Mouse (Mus musculus) heart, embryonic 11.5 days (tissue): ENCODE data around the gene Trpm5. TPM values are rescaled to one million over a fixed set of nuclear protein-coding genes. Genes with fewer than 3 reads are reported as not detected.

Experiments used
- ATAC-seq: fragments of 200-750 bp; cut with Nextera tagmentation; replicated peaks from 2 replicates; pipeline ENCODE4 v1.8.0; 2017; ENCODE audit warnings: moderate library complexity; ENCODE audit not compliant: insufficient number of reproducible peaks, low FRiP score, low TSS enrichment
- H3K27ac ChIP-seq: fragments of 300-500 bp; sonication (generic); 2 replicates; pipeline ENCODE4 v1.5.1; 2014; ENCODE audit warnings: mild to moderate bottlenecking, low read depth, low read length
- H3K27me3 ChIP-seq: fragments of 300-500 bp; sonication (generic); 2 replicates; pipeline ENCODE4 v1.6.1; 2014; ENCODE audit warnings: mild to moderate bottlenecking, low read length, mixed read lengths; ENCODE audit not compliant: control insufficient read depth, insufficient read depth
- H3K36me3 ChIP-seq: fragments of 300-500 bp; sonication (generic); 2 replicates; pipeline ENCODE4 v1.6.1; 2014; ENCODE audit warnings: mild to moderate bottlenecking, low read length, moderate library complexity, mixed read lengths; ENCODE audit not compliant: control insufficient read depth, insufficient read depth
- H3K4me1 ChIP-seq: fragments of 300-500 bp; sonication (generic); 2 replicates; pipeline ENCODE4 v1.6.1; 2014; ENCODE audit warnings: low read length; ENCODE audit not compliant: control insufficient read depth, insufficient read depth
- H3K4me2 ChIP-seq: fragments of 300-500 bp; sonication (generic); 2 replicates; pipeline ENCODE4 v1.6.1; 2014; ENCODE audit warnings: mild to moderate bottlenecking, moderate library complexity
- H3K4me3 ChIP-seq: fragments of 300-500 bp; sonication (generic); 2 replicates; pipeline ENCODE4 v1.5.1; 2014; ENCODE audit warnings: low read depth, low read length
- H3K9ac ChIP-seq: fragments of 300-500 bp; sonication (generic); 2 replicates; pipeline ENCODE4 v1.6.1; 2014; ENCODE audit warnings: mild to moderate bottlenecking, low read depth, low read length, moderate library complexity
- H3K9me3 ChIP-seq: fragments of 300-500 bp; sonication (generic); replicated peaks from 2 replicates; pipeline ENCODE4 v1.6.1; 2016; ENCODE audit warnings: low read length; ENCODE audit not compliant: control insufficient read depth
- whole genome bisulfite sequencing: fragments of 180-500 bp; shearing (Covaris S2); extraction: QIAGEN DNeasy Blood & Tissue Kit; methylation state at CpG from one replicate; pipeline ENCODE4 v1.1.7; 2014; ENCODE audit not compliant: insufficient replicate concordance; 5-methylcytosine and 5-hydroxymethylcytosine counted together
- polyA plus RNA-seq: library from polyadenylated mRNA; unstranded; fragments of >200 nt; fragmentation: Nextera tagmentation; extraction: Ambion mirVana; gene quantifications from 2 replicates; pipeline ENCODE4 v1.2.1, GENCODE M21; 2014

Gene Trpm5
- polyA plus RNA-seq, 1 experiment from 2014 or later: 2.4 TPM

GRCm38 (mm10) chr7:143054612-143054965 lies 39.9 kb downstream of the Trpm5 start:
- no peaks in the 10 kb centered on the region for H3K9me3 ChIP-seq
- peak overlapping the region; percentile 96 for H3K4me2 ChIP-seq
- peak overlapping the region; percentile 97 for H3K9ac ChIP-seq
- no peaks in the 10 kb centered on the region for H3K27me3 ChIP-seq
- WGBS: 41% methylated on average over 3 of the region's 3 CpGs
- ATAC-seq: no peak
- peak overlapping the region; percentile 95 for H3K4me3 ChIP-seq
- 0 out of 2 replicates have a peak overlapping the region, but pooled peaks have one; percentile 16 for H3K27ac ChIP-seq
- 0 out of 2 replicates have a peak, but pooled peaks cover 2% of the 10 kb centered on the region for H3K36me3 ChIP-seq
- peaks cover 68% of the 10 kb centered on the region for H3K4me1 ChIP-seq

GRCm38 (mm10) chr7:143053961-143054611 lies 40.4 kb downstream of the Trpm5 start:
- peaks cover 63% of the 10 kb centered on the region for H3K4me1 ChIP-seq
- H3K4me3 ChIP-seq: peak overlapping the region; percentile 95
- H3K36me3 ChIP-seq: 0 out of 2 replicates have a peak, but pooled peaks cover 2% of the 10 kb centered on the region
- H3K27ac ChIP-seq: peak overlapping the region; percentile 95
- no peak for ATAC-seq
- H3K9me3 ChIP-seq: no peaks in the 10 kb centered on the region
- H3K4me2 ChIP-seq: peak overlapping the region; percentile 96
- H3K27me3 ChIP-seq: no peaks in the 10 kb centered on the region
- peak overlapping the region; percentile 97 for H3K9ac ChIP-seq
- WGBS: 47% methylated on average over 11 of the region's 11 CpGs

- 0 out of 2 replicates have a peak, but pooled peaks cover 2% of the 10 kb centered on the region for H3K36me3 ChIP-seq
- H3K9me3 ChIP-seq: no peaks in the 10 kb centered on the region
- H3K4me1 ChIP-seq: peaks cover 55% of the 10 kb centered on the region
- H3K4me3 ChIP-seq: peak overlapping the region; percentile 95
- peak; percentile 44 for ATAC-seq
- H3K27ac ChIP-seq: peak overlapping the region; percentile 95
- H3K27me3 ChIP-seq: no peaks in the 10 kb centered on the region
- peak overlapping the region; percentile 96 for H3K4me2 ChIP-seq
- WGBS: under 1% methylated on average over 46 of the region's 46 CpGs
- peak overlapping the region; percentile 97 for H3K9ac ChIP-seq
Observed at GRCm38 (mm10) chr7:143053008-143053899, 41.2 kb downstream of the Trpm5 start.

GRCm38 (mm10) chr7:143052626-143053007 lies 41.8 kb downstream of the Trpm5 start, which contains the start of gene Cd81:
Cd81 (plus strand) TSS chr7:143052739.
- peak; percentile 77 for ATAC-seq
- Histone ChIP-seq H3K4me1 (peaks cover 49% of the 10 kb centered on the region), H3K27me3 (no peaks in the 10 kb centered on the region), H3K4me3 (peak within 1 kb of the TSS; percentile 95), H3K4me2 (peak within 1 kb of the TSS; percentile 96), H3K36me3 (0 out of 2 replicates have a peak, but pooled peaks cover 2% of the 10 kb centered on the region), H3K9ac (peak within 1 kb of the TSS; percentile 97), H3K9me3 (no peaks in the 10 kb centered on the region), H3K27ac (peak within 1 kb of the TSS; percentile 95)
- 1% methylated on average over 30 of the region's 37 CpGs for WGBS

- WGBS: 61% methylated on average over 2 of the region's 2 CpGs
- Histone ChIP-seq H3K4me1 (peaks cover 36% of the 10 kb centered on the region), H3K4me2 (no peak overlapping the region), H3K36me3 (0 out of 2 replicates have a peak, but pooled peaks cover 2% of the 10 kb centered on the region), H3K9ac (no peak overlapping the region), H3K4me3 (no peak overlapping the region), H3K27ac (no peak overlapping the region), H3K27me3 (no peaks in the 10 kb centered on the region), H3K9me3 (no peaks in the 10 kb centered on the region)
- ATAC-seq: no peak
Observed at GRCm38 (mm10) chr7:143051316-143051715, 43.1 kb downstream of the Trpm5 start.

- Histone ChIP-seq H3K4me3 (no peak overlapping the region), H3K4me1 (peaks cover 25% of the 10 kb centered on the region), H3K27me3 (no peaks in the 10 kb centered on the region), H3K36me3 (no peaks in the 10 kb centered on the region), H3K9ac (no peak overlapping the region), H3K27ac (0 out of 2 replicates have a peak overlapping the region, but pooled peaks have one; percentile 22), H3K9me3 (no peaks in the 10 kb centered on the region), H3K4me2 (no peak overlapping the region)
- WGBS: 88% methylated on average over 3 of the region's 3 CpGs
- ATAC-seq: no peak
Observed at GRCm38 (mm10) chr7:143049841-143050816, 44.3 kb downstream of the Trpm5 start.

GRCm38 (mm10) chr7:143049331-143049730 lies 45.1 kb downstream of the Trpm5 start:
- 0 out of 2 replicates have a peak overlapping the region, but pooled peaks have one; percentile 22 for H3K27ac ChIP-seq
- no peak overlapping the region for H3K4me3 ChIP-seq
- no peaks in the 10 kb centered on the region for H3K36me3 ChIP-seq
- no peak overlapping the region for H3K9ac ChIP-seq
- 0 out of 2 replicates have a peak, but pooled peaks cover 2% of the 10 kb centered on the region for H3K9me3 ChIP-seq
- no peak overlapping the region for H3K4me2 ChIP-seq
- WGBS: 75% methylated on average over 3 of the region's 3 CpGs
- ATAC-seq: no peak
- no peaks in the 10 kb centered on the region for H3K27me3 ChIP-seq
- H3K4me1 ChIP-seq: peaks cover 17% of the 10 kb centered on the region

- WGBS: 61% methylated on average over 7 of the region's 7 CpGs
- H3K9me3 ChIP-seq: 0 out of 2 replicates have a peak, but pooled peaks cover 2% of the 10 kb centered on the region
Observed at GRCm38 (mm10) chr7:143046358-143046757, 48.1 kb downstream of the Trpm5 start.

More at GRCm38 (mm10) chr7:143046358-143046757, 48.1 kb downstream of the Trpm5 start:
- Histone ChIP-seq H3K36me3 (no peaks in the 10 kb centered on the region), H3K27me3 (no peaks in the 10 kb centered on the region), H3K4me1 (peaks cover 19% of the 10 kb centered on the region), H3K9ac (no peak overlapping the region), H3K4me3 (no peak overlapping the region), H3K27ac (no peak overlapping the region), H3K4me2 (no peak overlapping the region)
- ATAC-seq: no peak
